Mouse (Mus musculus) ES-Bruce4 (cell line): Measurements from ENCODE around the gene Maml2.

ENCODE experiments used
- EP300 ChIP-seq: IDR thresholded peaks from 2 replicates; pipeline ENCODE4 v1.6.1; 2011; ENCODE audit warnings: low read depth, low read length; ENCODE audit not compliant: insufficient read depth
- POLR2A ChIP-seq: IDR thresholded peaks from one replicate; pipeline ENCODE4 v1.8.1; 2011; ENCODE audit warnings: low read length; ENCODE audit not compliant: insufficient read depth

DNA sequence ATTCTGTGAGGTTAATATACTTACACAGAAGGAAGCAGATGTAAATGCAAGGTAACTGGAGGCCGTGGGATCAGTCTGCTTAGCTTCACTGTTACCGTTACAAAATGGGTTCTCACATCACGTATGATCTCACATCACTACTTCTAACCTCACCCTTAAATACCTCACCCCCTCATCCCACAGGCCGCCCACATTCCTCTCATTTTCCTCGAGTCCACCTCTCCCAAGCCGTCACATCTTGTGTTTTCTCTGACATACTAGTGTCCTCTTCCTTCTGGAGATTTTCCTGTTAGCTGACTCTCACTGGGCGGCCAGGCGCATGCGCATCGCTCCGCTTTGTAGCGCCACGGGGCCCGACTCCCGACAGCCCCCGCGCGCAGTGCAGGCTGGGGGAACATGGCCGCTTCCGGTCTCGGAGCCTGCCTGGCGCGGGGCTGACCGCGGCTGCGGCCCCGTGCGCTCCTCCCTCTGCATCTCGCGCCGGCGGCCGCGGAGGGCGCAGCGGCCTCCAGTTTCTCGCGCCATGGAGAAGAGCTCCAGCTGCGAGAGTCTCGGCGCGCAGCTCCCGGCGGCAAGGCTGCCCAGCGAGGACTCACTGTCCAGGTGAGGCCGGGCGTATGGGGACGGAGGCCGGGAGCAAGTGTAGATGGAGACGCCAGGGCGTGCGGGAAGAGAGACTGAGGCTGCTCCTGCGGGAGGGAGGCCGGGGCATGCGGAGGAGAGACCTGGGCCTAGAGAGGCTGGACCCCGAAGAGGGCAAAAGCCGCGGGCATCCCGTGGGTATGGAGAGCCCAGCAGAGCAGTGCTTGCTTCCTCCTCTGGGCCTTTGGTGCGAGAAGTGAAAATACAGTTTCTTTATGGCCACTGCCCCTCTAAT lies 451.3 kb downstream of the Maml2 start:
- TF ChIP-seq POLR2A, result peak; percentile 26
- no peak for TF ChIP-seq EP300
